Mouse (Mus musculus) embryonic fibroblast, embryonic 13.5 days (primary cell): ENCODE results near the gene Mdh1b.

Experiments
- CTCF ChIP-seq: IDR thresholded peaks from 2 replicates; pipeline ENCODE4 v1.5.1; 2011; ENCODE audit warnings: mild to moderate bottlenecking, control low read depth, low read length, moderate library complexity, borderline replicate concordance; ENCODE audit not compliant: insufficient read depth
- POLR2A ChIP-seq: IDR thresholded peaks from 2 replicates; pipeline ENCODE4 v1.6.1; 2011; ENCODE audit warnings: low read depth, mild to moderate bottlenecking, control low read depth, low read length, moderate library complexity

- TF ChIP-seq CTCF: no peak
- TF ChIP-seq POLR2A: no peak
These were observed 10.0 kb downstream of the Mdh1b start for GRCm38 (mm10) chr1:63720161-63720560.
